Mouse (Mus musculus) T-cell, adult 2 months (primary cell): ENCODE results near the gene Lmo1.

Experiments
- DNase-seq: peaks from one replicate; pipeline ENCODE4 v3.0.0; 2022; ENCODE audit warnings: low spot score

Gene Lmo1

DNA sequence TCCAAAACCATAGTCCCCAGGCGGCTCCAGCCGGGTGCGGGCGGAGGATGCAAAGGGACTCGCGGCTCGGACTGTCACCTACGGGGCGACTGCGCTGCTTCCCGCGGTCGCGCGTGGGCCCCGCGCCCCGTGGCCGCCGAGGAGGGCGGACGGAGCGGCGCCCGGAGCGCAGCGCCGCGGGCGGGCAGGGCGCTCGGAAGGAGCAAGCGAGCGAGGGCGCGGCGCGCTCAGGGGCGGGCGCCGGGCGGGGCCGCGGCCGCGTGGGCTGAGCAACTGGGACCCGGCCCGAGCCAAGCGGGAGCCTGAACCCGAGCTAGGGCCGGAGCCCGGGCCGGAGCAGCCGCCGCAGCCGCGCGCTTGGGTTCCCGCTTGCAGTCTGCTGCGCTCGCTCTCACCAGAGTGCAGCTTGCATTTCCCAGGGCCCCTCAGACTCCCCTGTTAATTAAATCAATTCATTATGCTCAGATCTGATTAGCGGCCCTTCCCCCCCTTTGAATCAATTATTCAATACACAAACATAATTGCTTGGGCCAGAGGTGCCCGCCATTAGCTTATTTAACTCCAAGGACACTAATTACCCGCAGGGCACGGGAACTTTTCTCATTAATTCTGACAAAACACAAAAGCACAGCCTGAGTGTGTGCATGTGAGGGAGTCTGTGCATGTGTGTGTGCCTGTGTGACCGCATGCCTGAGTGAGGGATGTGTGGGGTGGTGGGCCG lies at the start of gene Lmo1:
Gene Lmo1 (minus strand): TSS at position 259 of the 721 bp plus-strand sequence.
- no peak for DNase-seq

DNA sequence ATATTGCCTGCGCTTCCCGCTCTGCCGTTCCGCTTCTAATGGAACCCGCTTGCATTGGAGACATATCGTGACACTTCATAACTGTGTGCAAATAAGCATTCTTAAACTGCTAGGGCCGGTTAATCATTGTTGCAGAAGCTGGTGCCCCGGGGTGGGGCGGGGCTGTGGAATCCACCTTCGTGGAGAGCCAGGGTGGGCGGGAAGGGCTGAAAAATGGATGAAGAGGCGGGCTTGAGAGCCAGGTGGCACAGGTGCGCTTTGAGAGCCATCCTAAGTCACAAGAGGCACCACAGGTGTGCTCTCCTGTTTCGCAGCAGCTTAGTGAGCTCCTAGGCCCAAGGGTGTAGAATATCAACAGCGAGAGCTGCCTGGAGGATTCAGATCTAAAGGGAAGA lies 46.7 kb upstream of the Lmo1 start:
- no peak for DNase-seq

DNA sequence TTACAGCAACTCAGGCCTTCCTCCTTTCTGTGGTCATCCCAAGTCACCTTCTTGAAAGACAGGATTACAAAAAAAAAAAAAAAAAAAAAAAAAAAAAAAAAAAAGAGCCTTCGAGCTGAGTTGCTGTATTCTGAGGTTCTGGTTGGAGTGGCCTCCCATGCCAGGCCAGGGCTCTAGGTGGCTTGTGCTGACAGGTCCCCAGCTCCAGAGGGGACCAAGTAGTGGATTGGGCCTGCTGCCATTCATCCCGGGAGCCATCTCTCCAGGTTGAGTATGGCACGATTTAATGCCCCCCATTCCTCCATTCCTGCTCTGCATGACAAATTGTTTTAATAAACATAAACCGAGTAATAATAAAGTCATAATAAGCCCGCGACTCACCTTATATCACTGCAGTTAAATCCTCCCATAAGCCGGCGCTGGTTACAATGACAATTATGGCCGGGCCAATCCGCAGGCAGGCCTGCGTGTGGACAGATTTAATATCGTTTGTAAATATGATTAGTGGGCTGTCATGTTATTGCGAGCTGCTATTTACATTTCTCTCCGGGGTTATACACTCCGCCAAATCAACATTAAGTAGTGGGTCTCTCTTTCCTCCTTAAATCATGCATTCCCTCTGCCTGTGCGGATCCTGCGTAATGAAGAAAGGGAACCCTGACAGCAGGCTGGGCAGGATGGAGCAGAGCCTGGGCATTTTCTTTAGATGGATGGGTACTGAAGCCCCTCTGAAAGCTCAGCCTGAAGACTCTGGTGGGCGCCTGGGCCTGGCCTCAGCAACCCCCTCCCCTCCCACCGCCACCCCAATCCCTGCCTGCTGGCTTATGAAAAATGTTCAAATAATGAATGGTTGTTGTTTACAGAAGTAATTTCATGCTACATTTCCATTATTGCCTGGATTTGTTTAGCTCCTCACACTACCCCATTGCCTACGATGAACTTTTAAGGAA lies 46.0 kb upstream of the Lmo1 start:
- DNase-seq, result no peak

DNA sequence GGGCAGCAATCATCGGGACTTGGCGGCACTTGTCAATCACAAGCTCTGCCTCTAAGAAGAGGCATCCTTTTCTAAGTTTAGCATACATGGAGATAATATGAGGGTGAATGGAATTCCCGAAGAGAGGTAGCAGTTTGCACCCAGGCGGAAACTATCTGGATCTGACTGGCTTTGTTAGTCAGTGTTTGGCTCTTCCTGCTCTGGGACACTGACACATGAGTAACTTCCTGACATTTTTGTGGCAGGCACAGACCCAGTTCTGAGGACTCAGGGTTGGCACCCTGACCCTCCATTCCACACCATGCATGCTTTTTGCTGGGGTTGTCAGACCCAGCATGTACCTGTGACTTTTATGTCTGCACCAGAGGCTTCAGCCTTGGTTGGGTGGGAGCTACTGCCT lies 45.0 kb upstream of the Lmo1 start:
- no peak for DNase-seq

DNA sequence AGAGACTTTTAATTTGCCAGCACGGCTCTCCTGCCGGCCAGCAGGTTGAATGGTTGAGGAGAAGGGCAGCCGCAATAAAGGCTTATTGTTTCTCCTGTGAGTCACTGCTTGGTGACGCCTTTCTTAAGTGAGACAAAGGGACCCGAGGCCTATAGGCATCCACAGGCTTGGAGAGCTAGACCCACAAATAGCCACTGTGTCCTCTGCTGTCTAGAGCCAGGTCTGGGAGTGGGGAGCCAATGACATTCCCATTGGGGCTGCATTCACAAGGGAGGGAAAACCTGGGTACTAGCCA lies 43.9 kb upstream of the Lmo1 start:
- no peak for DNase-seq

DNA sequence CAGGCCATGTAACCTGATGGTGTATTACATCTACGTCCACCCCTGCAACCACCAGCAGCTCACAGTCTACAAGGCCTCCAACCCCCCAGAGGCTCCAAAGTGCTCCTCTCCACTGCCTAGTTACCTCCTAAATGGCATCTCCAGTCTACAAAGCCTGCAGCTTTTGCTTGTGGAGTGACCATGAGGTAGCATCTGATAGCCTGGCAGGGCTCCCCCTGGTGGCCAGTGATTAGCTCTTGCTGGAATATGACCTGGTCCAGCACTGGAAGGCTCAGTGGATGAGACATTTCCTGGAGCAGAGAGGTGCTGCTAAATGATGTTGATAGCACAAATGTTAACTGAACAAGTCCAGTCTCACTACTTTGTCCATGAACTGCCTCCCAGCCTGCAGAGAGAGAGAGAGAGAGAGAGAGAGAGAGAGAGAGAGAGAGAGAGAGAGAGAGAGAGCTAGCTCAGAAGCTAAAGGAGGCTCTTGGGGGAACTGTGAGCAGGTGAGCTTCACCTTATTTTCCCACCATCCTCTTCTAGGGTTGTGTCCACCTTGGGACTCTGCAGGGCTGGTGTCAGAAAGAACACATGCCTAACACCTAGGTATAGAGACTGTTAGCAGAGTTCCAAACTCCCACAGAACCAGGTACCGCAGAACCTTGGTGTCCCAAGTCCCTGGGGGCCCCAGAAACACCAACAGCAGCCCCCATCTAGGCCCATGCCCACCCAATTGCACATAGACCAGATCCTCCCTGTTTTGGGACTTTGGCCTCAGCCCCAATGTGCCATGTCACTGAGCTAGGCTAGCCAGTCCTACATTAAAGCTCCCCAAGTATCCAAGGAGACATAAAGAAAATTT lies 43.3 kb upstream of the Lmo1 start:
- DNase-seq, result no peak

DNA sequence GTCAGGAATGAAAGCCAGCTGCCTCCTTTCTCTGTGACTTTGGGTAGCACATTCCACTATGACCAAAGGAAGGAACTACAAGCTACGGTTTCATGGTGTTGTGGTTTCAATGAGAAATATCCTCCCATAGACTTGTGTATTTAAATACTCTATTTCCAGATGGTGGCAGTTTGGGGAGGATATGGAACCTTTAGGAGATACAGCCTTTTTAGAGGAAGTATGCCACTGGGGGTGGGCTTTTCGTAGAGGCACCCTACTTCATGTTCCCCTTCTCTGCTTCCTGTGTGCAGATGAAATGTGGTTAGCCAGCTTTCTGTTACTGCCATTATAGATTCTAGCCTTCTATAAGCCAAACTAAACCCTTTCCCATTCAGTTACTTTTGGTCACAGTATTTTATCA lies 34.8 kb upstream of the Lmo1 start:
- no peak for DNase-seq

DNA sequence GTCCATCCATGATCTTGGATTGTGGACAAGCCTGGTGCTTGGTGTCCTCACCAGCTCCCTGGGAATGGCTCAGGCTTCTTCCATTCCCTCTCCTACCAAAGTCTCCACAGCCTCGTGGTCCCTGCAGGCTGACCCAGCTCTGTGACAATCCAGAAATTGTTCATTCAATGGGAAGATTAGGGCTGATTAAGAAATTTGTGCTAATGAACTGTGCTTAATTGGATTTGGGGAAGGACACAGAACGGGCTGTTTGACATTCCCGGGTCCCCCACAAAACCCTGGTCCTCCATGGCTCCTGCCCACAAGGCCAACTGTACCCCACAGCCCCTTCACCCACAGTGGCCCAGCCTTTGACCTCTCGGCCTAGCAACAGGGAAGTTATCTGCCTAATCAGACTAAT lies 32.8 kb upstream of the Lmo1 start:
- DNase-seq, result no peak

DNA sequence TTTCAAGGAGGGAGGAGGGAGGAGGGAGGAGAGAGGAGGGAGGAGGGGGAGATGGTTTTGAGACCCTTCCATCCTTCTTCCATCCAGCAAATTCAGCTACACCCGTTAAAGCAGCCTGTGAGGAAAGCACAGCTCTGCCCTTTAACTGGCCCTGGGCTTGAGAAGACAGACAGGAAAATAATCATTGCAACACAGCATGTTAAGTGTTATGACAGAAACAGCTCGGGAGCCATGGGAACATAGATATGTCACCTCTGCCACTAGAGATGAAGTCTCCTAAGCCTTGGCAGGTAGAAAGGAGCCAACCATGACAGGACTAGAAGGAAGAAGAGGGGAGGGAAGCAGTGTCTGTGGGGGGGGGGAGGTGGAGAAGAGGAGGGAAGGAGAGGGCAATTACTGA lies 31.4 kb upstream of the Lmo1 start:
- no peak for DNase-seq

DNA sequence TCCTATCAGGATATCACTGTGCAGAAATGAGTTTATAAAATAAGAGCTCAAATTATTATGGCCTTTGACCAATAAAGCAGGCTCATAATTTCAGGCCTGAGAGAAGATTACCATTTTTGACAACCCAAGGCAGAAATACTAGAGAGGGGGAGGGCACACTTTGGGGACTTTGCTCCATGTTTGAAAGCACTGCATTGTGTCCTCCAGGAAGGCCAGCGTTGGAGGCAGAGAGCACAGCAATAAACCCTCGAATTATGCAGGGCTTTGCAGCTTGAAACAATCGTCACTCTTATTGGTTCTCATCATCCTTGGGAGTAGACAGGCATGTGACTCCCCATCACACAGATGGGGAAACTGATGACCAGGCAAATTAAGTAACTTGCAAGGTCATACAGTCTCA lies 28.1 kb upstream of the Lmo1 start:
- DNase-seq, result no peak

DNA sequence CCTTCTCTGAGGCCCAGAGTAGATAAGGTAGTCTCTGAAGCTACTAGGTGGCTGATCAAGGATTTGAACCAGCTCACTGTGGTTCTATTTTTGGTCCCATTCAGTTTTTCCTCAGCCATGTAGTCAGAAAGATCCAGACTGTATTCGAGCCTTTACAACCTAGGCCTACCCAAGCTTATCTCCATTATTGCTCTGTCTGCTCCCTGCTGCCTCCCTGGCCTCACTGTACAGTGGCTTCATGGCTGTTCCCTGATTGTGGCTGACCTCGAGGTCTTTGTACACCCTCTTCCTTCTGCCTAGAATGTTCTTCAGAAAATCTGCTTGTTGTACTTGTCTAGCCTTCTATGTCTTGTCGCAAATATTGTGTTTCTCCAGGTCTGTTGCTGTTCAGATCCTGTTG lies 25.6 kb upstream of the Lmo1 start:
- no peak for DNase-seq

DNA sequence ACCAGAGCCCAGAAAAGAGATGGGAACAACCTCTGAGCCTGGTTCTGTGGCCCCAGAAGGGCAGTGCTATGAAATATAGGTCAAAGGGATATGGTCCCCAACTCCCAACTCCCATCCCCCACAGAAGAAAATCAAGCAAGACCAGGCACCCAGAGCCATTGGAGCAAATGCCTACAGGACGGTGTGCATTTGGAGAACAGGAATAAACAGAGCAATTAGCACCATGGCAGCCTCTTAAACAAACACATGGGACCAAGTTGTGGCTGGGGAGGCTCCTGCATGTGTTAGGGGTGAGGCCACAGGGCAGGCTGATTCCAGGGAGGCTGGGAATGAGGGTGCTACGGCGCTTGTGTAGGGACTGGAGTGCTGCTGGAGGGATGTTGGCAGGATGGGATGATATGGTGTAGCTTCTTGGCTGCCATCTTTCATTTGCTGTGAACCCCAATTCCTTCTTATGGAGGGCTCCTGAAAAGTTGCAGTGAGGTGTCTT lies 22.2 kb upstream of the Lmo1 start:
- DNase-seq, result no peak

DNA sequence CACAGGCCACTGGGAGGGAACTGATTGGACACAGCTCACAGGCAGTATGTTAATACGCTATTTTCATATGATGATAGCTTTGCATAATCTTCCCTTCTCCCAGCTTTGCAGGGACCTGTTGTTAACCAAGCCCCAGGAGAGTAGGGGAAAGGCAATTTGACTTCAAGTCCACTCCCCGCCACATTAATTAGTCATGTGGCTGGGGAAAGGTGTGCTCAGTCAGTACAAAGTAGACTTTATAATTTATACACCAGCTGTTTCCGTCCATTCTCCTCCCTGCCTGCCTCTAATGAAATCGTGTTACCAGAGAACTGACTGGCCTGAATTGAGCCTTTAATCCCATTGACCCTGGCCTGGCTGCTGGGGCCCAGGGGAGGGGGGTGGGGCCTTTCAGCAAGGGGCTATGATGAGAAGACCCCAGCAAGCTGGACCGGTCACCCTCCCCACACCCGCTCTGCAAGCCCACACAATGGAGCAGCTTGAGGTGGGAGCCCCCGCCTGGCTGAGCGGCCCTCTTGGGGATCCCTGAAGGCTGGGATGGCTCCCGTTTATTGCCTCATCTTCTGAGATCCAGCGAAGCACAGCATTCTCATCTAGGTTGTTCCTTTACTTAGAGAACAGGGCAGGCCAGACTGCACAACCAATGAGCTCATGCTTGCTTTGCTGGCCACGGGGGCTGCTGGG lies 21.5 kb upstream of the Lmo1 start:
- DNase-seq, result no peak

DNA sequence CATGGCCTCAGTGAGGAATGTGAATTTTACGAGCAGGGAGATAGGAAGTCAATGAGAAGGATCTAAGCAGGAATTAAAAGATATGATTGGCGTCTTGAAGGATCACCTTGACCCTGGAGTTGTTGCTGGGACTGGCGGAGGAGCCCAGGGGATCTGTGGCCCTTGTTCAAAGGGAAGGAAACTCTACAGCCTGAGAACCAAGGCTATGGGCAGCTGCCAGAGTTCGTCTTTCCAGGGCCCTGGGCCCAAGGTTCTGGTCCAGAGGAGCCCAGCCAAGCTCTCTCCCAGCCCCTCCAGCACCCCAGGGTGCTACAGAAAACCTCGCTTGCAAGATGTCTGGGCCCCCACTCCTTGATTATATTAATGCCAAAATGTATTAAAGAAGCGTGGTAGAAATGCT lies 21.0 kb upstream of the Lmo1 start:
- DNase-seq, result no peak

DNA sequence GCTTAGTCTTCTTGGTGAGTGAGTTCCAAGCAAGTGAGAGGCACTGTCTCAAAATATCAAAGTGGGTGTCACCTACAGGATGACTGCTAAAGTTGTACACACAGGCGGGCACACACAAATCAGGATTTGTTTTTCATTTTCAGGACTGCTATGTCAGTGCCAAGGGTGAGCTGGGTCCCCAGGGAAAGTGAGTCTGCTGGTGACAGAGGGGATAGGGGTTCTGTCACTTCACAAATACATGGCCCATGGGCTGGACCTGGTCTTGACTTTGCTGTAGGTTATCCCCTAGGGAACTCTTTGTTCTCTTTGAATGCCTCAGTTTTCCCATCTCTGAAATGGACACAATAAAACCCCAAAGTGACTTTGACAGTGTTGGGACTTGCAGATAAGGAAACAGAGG lies 19.8 kb upstream of the Lmo1 start:
- DNase-seq, result no peak

DNA sequence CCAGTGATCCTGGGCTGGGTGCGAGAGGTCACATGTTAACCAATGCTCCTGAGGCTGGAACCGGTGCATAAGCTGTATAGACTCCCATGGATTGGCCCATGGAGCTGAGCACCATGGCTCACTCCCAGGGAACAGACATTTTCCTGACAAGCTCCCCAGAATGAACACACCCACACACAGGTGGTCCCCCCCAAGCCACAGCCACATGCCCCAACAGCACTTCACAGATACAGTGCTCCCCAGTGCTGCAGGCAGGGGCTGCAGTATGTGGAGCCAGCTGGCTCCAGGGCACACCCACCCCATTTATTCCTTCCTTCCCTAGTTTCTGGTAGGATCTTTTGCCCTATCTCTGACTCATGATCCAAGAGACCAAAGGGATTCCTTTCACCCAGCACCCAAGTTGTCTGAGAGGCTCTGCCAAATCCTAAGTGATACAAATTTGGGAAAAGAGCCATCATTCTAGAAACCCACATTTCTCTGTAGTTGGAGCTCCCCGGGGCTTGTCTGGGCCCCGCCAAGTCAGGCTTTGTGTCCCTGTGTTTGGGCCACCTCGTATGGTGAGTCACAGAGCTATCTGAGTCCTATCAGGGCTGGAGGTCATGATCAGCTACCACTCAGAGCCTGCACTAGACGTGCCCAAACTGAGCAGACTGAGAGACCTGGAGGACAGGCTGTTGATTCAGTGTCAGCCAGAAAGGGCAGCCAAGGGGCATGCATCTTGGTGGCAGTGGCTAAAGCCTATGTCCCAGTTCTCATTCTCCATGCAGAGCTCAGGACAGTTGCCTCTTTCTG lies 12.4 kb upstream of the Lmo1 start:
- DNase-seq, result no peak

DNA sequence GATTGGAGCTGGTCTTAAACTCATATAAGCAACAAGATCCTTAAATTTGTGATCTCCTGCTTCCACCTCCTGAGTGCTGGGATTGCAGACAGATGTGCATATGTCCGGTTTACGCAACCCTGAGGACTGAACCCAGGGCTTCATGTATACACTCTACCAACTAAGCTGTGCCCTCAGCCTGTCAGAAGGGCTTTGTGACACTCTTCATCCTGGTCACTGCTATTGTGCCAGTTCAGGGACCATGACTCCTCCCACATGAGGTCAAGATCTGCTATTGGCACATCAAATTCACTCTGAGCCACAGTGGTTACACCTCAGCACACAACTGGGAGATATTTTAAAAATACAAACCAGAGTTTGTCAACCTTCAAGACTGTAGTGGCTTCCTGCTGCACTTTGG lies 11.0 kb upstream of the Lmo1 start:
- DNase-seq, result no peak

DNA sequence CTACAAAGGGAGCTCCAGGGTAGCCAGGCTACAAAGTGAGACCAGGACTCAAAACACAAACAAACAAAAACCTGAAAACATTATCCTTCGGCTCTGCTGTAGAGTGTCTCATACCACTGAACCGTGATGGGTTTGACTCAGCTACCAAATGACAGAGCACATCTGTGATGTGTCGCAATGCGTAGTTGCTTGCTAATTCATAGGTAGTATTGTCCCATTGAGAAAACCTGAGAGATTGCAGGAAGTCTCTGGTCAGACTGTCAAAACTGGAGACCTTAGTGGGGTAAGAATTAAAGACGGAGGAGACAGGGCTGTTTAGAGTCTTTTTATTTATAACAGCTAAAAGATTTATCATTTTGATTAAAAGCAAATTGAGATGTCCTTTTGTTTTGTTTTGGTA lies 10.6 kb upstream of the Lmo1 start:
- no peak for DNase-seq

DNA sequence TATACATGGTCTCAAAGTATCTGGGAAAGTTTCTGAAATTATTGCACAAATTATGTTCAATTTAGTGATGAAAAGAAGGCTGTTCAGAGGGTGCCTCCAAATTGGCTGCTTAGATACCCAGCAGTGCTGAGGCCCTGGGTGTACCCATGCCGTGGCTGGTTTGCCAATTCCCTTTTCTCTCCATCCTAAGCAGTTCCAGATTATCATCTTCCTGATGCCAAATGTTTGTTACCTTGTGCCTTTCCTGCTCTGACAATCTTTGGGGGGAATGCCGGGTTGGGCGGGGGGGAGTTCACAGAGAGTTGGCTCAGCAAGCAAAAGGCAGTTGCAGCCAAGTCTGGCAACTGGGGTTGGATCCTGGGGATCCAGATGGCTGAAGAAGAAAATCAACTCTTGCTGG lies 1.7 kb upstream of the Lmo1 start:
- DNase-seq, result no peak

DNA sequence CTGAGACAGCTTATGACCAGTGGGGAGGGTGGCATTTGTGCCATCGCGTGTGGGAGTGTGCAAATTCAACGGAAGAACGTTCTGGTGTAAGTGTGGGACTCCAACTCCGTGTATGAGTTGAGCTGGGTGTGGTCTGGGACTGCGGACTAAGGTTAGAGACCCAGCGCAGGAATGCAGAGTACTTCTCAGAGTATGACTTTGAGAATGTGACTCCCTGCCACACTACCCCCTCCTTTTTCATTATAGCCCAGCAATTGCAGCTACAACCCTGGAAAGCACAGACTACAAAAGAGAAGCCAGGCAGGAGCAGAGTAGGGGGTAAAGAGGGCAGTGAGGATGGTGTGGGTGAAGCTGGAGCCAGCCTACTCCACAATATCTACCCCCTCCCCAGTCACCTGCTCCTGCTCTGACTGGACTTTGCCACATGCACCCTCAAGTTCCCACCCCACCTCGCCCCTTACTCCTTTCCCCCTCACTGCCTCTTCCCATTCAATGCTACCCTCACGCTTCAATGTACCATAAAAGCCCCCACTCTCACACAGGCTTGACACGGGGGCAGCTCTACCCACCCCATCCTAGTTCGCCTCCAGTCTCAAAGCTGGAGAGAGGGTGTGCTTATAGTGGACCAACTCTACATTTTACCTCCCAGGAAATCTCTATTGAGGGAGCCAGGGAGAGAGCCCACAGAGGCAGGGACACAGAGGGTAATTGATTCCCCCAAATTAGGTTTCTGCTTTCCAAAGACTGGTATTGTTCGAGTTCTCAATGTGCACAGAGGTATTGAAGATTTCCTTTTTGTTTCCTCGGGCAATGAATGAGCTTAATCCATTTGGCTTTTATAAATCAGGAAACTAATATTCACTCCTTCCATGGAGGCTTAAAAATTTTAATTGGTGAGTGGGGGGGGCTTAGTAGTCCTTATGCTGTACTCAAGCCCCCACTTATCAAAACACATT lies 941 bp upstream of the Lmo1 start:
- DNase-seq, result no peak
